Mouse (Mus musculus) heart, postnatal 10 days (tissue): ENCODE results near the gene Lhfpl5. TPM values are rescaled to one million over a fixed set of nuclear protein-coding genes. Genes with fewer than 3 reads are reported as not detected.

Experiments used
- DNase-seq, 2 experiments: peaks; one replicate each; pipeline ENCODE4 v3.0.0; 2021
- intact Hi-C: fragments of 180-260 bp; cut with DNase I; formaldehyde crosslinking; loops from one replicate; pipeline ENCODE4 v1.15.1; 2025
- total RNA-seq, 2 experiments: library from RNA; stranded (reverse); gene quantifications; 2 replicates each; pipeline ENCODE4 v1.2.3; 2021

The Lhfpl5 gene
- total RNA-seq, 2 experiments from 2014 or later, result not detected

GRCm38 (mm10) chr17:28567541-28567940 lies 7.9 kb upstream of the Lhfpl5 start:
- DNase-seq, result no peak
- intact Hi-C loops, result no loop called here

DNA sequence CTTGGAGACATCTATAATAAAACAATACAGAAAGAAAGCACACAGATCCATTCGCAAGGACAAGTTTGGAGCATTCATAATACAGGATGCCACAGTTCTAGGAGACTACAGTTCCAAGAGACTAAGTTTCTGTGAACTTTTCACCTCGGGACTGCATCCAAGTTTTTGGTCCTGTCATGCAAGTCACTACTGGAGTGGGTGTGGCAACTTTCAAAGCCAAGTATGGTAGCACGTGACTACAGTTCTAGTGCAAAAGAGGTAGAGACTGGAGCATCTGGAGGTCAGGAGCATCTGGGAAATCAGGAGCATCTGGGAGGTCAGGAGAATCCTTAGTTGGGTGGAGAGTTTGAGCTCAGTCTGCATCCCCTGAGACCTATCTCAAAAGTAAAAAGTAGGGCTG lies 3.6 kb upstream of the Lhfpl5 start:
- no peak for DNase-seq
- intact Hi-C loops, result no loop called here

DNA sequence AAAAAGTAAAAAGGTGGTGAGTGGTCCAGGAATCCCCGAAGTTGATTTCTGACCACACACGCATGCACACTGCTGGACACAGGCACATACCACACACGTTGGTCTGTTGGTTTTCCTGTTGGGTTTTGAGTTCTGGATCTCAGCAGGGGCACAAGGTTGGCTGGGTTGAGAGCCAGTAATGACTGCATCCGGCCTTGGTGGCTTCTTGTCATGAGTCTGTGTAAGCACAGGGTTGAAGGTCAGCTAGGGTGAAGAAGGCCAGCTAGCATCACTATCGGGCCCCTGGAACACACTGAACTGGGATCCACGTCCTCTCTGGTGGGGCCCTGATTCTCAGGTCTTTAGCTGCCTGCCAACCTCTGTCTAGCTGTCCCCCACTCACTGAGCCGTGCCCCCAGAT lies 2.9 kb upstream of the Lhfpl5 start:
- no peak for DNase-seq
- intact Hi-C loops, result no loop called here

DNA sequence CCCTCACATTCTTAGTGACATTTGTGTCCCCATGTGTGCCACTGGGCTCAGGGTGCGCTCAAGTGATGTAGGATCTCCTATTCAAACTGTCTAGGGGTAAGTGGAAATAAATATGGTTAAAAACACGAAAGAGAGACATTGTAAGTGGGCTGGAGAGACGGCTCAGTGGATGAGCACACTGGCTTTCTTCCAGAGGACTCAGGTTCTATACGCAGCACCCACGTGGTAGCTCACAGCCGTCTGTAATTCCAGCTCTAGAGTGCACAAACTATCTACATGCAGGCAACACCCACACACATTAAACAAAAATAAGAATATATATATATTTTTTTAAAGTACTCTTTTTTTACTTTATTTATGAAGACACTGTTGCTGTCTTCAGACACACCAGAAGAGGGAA lies 2.5 kb upstream of the Lhfpl5 start:
- intact Hi-C loops, result no loop called here
- no peak for DNase-seq

- DNase-seq, result peak; percentile 75 to 84
- intact Hi-C loops, result no loop called here
Observed at GRCm38 (mm10) chr17:28580396-28580795, 5.0 kb downstream of the Lhfpl5 start.

GRCm38 (mm10) chr17:28581056-28581455 lies 5.6 kb downstream of the Lhfpl5 start:
- no peak for DNase-seq
- intact Hi-C loops, result no loop called here

GRCm38 (mm10) chr17:28586509-28586908 lies 11.1 kb downstream of the Lhfpl5 start:
- no peak for DNase-seq
- intact Hi-C loops, result no loop called here

DNA sequence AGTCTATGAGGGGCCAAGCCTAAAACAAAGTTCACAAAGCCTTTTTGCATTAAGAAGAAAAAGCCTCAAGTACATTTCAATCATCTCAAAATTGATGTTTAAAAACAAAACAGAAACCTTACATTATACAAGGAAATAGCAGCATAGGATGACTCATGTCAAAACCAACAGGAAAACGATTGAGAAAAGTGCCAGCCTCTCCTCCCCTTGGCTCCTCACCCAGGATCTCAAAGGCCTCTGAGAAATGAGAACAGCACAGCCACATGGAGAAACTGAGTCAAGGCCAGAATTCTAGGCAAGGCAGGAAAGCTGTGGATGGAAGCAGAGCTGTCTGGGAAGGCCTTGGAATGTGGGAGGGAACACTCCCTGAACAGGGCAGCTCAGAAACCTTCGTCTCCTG lies 13.2 kb downstream of the Lhfpl5 start:
- intact Hi-C loops, result no loop called here
- DNase-seq, result no peak

DNA sequence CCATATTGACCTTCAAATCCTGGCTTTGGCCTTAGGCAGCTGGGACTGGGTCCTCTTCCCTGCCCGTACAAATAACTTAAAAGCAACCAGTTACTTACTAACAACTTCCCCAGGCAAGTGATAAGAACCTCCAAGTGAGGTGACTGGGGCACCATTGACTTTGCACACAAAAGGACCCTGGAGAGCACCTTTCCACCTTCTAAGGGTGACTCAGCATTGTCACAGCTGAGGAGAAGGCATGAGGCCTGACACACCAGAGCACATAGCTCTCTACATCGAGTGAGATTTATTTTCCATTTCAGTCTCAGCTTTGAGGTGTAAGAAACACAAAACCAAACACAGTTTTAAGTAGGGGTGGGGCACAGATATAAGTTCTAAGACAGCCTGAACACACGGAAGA lies 15.2 kb downstream of the Lhfpl5 start:
- no peak for DNase-seq
- intact Hi-C loops, result no loop called here

GRCm38 (mm10) chr17:28591476-28591875 lies 16.0 kb downstream of the Lhfpl5 start:
- peak; percentile 78 to 82 for DNase-seq
- intact Hi-C loops, result no loop called here

DNA sequence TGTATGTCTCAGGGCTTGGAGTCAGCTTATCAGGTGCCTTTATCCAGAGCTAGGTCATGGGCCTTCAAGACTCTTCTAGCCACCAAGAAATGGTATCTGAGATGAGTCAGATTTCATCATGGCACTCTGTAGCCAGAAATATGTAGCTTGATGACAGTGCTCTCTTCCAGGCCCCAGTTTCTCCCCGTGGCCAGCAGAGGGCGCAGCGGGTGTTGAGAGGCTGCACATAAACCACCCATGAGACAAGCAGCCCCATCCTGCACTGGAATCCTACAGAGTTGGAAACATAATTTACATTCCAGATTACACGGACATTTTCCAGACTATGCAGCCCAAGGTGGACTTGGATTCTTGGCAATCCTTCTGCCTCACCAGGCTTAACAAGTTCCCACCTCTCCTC lies 17.6 kb downstream of the Lhfpl5 start:
- DNase-seq, result peak; percentile 69 to 83
- intact Hi-C loops, result loop anchor here (1.0 to 2.0 kb wide), 2 partner anchors 28 to 55 kb away; no protein-coding TSS in a partner anchor

DNA sequence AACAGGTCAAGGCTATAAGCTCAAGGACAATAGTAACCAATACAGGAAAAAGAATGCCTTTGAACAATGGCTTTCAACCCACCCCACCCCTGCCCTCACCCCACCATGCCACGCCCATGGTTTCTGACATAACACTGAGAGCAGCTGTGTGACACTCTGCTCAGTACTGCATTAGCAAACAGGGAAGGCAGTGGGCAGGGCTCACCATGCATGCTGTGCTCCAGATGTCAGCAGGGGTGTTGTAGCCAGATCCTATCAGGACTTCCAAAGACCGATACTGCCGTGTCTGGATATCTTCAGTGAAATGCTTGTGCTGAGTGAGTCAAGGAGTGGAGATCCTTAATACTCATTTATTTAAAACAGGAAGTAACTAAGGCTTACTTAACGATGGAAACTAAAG lies 18.5 kb downstream of the Lhfpl5 start:
- no peak for DNase-seq
- intact Hi-C loops, result loop anchor here (1.0 to 2.0 kb wide), 2 partner anchors 27 to 54 kb away; no protein-coding TSS in a partner anchor

DNA sequence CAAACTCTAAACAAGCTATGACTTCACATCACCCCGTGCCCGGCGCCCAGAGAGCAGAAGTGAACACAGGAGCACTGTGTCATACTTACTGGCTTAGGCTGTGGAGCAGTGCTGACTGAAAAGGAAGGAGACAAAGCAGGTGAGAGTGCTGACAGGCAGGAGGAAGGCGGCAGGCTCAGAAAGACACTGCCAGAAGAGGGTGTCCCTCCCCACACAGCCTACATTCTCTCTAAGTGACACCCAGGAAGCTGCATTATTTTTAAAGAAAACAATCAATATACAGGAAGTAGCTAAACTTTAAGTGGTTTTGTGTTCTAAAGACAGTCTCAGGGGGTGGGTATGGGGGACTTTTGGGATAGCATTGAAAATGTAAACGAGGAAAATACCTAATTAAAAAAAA lies 25.3 kb downstream of the Lhfpl5 start:
- intact Hi-C loops, result no loop called here
- no peak for DNase-seq

DNA sequence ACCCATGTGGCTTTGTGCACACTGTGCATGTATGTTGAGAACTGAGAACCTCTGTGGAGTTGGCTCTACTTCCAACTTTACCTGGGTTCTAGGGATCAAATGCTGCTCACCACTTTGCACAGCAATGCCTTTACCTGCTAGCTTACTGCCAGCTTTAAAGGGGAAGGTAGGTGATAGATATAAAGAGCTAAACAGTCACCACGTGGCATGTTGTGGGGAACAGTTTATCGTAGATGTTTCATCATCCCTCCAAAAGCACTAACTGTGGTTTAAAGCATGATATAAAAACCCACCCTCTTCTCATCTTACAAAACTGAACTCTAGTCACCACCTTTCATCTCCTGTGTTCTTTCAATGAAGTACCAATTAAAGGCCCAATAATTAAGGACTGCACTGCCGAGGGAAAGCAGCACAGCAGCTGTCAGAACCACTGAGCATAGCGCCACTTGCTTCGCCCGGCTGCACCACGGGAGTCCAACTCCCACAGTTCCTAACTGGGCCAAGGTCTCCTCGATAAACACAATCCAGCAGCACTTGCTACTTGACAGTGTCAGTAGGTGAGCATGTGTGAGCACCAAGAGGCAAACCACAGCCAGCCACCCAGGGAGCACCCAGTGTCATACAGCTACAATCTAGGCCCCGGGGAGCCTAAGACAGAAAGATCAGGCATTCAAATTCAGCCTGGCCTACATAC lies 26.3 kb downstream of the Lhfpl5 start:
- intact Hi-C loops, result no loop called here
- DNase-seq, result no peak

DNA sequence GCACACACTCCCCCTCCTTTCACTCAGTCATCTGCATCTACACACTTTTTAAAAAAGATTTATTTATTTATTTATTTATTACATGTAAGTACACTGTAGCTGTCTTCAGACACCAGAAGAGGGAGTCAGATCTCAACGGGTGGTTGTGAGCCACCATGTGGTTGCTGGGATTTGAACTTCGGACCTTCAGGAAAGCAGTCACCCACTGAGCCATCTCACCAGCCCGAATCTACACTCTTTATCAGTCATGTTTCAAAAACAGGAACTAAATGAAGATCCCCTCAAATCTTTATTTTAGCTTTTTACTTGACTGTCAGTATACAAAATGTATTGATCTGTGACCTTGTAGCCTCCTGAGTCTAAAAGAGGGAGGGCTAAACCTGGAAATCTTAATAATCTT lies 34.1 kb downstream of the Lhfpl5 start:
- intact Hi-C loops, result no loop called here

DNA sequence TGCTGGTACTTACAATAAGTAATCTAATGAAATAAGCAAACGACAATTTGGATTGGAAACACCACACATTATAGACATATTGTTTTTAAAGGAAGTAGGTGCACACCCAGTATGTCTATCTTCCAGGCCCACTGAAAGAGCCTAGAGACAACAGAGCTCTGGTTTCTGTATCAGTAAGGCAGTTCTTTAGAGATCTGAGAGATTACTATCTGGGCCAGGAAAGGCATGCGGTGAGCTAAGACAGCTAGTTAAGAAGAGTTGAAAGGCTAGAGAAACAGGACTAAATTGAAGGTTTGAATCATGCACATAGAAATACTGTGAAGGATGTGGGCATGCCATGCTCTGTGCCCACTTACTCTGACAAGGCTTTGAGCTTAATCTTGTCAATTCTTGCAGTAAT lies 37.2 kb downstream of the Lhfpl5 start:
- no peak for DNase-seq
- intact Hi-C loops, result no loop called here

More for the DNA sequence above, 34.1 kb downstream of the Lhfpl5 start:
- DNase-seq, result no peak

DNA sequence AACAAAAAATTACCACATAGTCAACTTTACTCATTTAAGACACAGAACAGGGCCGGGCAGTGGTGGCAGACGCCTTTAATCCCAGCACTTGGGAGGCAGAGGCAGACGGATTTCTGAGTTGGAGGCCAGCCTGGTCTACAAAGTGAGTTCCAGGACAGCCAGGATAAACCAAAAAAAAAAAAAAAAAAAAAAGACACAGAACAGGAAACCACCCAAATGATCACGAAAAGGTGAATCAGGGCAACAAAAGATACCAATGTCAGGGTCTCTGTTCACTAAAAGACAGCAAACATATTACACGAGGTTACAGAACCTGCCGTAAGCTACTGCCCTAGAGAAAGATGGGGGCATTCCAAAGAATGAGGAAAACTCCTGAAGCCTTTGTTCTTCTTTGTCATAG lies 37.7 kb downstream of the Lhfpl5 start:
- intact Hi-C loops, result no loop called here
- no peak for DNase-seq

GRCm38 (mm10) chr17:28615332-28615731 lies 39.9 kb downstream of the Lhfpl5 start:
- intact Hi-C loops, result no loop called here
- no peak for DNase-seq

GRCm38 (mm10) chr17:28617636-28618035 lies 42.2 kb downstream of the Lhfpl5 start:
- no peak for DNase-seq
- intact Hi-C loops, result no loop called here

- intact Hi-C loops, result no loop called here
- no peak for DNase-seq
Observed at GRCm38 (mm10) chr17:28618124-28618523, 42.7 kb downstream of the Lhfpl5 start.

- DNase-seq, result no peak
- intact Hi-C loops, result no loop called here
Observed at GRCm38 (mm10) chr17:28618775-28619174, 43.3 kb downstream of the Lhfpl5 start.

DNA sequence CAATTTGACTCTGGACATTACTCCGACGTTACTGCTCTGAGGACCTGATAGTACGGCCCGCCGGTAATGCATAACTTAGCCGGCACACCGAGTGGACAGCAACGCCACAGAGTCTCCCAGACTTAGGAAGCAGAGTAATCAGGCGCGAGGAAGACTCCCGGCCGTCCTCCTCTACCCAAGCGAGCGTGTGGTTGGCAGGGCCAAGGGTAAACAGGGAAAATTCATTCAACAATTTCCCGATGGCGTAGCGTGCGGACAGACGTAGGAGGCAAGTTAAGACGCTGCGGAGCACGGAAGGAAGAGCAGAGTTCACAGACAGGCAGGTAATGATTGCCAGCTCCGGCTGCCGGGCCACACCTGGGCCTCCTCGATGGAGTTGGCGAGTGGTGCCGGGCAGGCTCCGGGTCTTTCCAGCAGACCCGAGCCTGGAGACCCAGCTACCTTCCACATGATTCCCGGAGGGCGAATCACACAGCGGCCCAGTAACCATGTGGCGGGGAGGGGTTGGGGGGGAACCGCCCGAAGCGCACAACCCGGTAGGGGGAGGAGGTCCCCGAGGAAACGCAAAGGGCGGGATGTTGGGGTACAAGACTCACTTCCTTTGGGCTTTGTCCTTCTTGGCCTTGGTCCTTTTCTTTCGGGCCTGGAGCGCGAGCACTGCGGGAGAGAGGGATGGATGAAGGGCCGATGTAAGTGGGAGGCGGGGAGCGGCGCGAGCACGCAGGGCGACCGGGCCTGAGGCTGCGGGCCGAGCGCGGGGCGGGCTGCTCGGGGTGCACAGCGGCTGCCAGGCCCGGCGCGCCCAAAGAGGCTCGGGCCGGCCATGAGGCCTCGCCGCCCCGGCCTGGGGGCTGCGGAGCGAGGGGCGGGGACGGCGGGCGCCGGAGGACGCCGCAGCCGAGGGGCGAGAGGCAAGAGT lies 46.2 kb downstream of the Lhfpl5 start:
- DNase-seq, result peak; percentile 52 to 67
- intact Hi-C loops, result loop anchor here (2.0 kb wide), 1 partner anchor 29 kb away; no protein-coding TSS in a partner anchor
